Mouse (Mus musculus) mouse embryonic stem cell (cell line): ENCODE measurements at regions not wholly inside any gene's neighbourhood (a gene's known extent, or its start where the extent isn't known, plus 50 kb on each side); places are given as distances from the start of the nearest gene placed in this dataset.

Experiments
- in situ Hi-C, 2 experiments: fragments of 300-500 bp; cut with MboI; formaldehyde crosslinking; loops; 1 replicate in 1 of 2; 3 replicates in 1 of 2; pipeline ENCODE4 v1.14.3; 2019 to 2020; ENCODE audit warnings: low sequenced_read_pairs in 2 of 2, low pct_unique_long_range_greater_than_20kb in 1 of 2, mixed read lengths in 1 of 2; ENCODE audit not compliant: unreplicated experiment in 1 of 2

DNA sequence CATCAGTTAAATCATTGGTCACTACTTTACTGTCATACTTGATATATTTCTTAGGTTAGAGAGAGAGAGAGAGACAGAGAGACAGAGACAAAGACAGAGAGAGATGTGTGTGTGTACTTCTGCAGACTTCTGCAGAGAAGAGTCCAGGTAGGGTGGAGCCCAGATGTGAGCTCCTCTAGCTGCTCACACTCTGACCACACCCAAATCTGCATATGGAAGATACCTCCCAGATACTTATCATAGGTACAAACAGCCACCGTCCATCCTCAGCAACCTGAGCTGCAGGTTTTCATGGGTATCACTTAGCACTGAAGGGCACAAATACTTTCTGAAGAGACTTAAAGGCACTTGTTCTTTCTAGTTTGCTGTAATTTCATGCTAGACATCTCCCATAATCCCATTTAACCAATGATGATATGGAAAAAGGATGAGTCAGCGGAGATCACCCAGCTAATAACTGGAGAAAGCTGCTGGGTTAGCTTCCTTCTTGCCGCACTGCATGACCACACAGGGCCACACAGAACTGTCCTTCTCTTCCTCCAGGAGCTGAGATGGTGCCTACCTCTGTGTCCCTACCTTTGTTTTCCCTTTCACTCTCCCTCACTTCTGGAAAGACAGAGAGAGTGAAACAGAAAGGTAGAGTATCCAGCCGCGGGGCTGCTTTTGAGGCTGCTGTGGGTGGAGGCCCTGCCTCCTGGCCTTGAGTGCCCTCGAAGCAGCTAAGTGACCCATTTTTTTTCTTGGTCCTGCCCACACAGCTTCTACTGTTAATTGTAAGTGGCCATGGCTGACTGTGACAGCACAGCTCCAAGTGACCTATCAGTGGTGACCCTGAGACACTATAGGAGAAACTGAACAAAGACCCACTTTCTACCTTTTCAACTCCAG, 214.5 kb upstream of the Ankrd55 start:
- in situ Hi-C loops = no loop called here

DNA sequence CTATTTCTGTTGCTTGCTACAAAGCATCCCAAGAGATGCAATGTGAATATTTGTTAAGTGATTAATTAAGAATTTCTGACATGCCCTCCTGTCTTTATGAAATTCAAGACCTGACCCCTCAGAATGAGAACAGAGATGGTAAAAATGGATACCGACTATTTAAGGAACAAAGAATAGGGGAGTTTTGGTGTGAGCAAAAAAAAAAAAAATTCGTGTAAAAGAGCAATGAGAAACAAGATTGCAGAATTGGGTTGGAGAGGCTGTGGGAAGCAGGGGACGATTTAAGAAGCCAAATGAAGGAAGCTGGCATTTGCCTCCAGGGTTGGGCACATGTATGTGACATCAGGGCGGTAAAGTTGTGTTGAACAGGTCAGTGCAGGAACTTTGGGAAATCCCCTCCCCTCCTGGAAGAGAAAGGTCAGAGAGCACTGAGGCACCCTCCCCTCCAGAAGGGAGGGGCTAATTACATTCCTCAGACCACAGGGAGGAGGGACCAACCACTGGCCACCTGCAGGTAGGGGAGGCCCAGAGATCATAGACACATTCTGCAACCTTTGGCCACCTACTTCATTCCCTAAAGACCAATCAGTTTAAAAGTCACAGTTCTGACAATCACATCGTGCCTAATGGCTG, 212.3 kb upstream of the Ankrd55 start:
- in situ Hi-C loops = no loop called here

DNA sequence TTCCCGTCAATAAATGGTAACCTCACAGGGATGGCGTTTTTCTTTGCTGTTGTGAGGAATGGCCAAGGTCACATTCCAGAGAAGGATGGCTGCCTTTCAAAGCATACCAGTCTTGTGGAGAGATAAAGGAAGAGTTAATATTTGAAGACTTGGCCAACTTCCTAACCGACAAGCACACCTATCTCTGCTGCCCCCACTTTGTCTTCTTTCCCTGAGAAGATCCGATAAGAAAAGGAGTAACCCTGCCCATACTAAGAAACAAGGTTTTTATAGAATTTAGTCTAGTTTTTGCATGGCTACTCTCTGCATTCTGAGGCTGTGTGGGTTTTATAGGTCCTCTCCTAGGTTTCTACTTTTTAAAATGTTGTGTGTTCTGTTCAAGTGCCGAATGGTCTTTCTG, 210.2 kb upstream of the Ankrd55 start:
- in situ Hi-C loops = no loop called here

GRCm38 (mm10) chr13:112081935-112082334, 206.3 kb upstream of the Ankrd55 start:
- in situ Hi-C loops = no loop called here

- in situ Hi-C loops = no loop called here
These were observed 203.6 kb upstream of the Ankrd55 start for GRCm38 (mm10) chr13:112084484-112085278.

DNA sequence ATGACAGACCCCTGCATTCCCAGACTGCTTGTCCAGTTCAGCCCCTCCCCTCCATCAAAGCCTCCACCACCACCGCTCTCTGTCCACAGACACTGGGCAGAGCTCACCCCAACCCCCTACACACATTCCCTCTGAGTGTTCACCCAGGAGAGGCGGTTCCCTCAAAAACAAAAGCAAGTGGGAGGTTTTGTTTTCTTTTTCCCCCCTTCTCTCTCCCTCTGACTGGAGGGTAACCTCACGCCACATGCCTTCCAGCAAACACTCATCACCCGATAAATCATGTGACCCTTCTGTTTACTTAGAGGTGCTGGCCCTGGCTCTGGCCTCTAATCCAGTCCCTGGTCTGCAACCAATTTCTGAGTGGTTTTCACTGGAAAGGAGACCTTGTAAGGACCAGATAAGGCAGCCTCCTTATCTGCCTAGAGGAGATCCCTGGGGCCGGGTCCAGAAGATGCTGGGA, 199.9 kb upstream of the Ankrd55 start:
- in situ Hi-C loops = no loop called here

- in situ Hi-C loops = no loop called here
These were observed 197.5 kb upstream of the Ankrd55 start for GRCm38 (mm10) chr13:112090737-112091136.

GRCm38 (mm10) chr13:112095595-112096139, 192.6 kb upstream of the Ankrd55 start:
- in situ Hi-C loops = no loop called here

GRCm38 (mm10) chr13:112099953-112100591, 188.2 kb upstream of the Ankrd55 start:
- in situ Hi-C loops = no loop called here

DNA sequence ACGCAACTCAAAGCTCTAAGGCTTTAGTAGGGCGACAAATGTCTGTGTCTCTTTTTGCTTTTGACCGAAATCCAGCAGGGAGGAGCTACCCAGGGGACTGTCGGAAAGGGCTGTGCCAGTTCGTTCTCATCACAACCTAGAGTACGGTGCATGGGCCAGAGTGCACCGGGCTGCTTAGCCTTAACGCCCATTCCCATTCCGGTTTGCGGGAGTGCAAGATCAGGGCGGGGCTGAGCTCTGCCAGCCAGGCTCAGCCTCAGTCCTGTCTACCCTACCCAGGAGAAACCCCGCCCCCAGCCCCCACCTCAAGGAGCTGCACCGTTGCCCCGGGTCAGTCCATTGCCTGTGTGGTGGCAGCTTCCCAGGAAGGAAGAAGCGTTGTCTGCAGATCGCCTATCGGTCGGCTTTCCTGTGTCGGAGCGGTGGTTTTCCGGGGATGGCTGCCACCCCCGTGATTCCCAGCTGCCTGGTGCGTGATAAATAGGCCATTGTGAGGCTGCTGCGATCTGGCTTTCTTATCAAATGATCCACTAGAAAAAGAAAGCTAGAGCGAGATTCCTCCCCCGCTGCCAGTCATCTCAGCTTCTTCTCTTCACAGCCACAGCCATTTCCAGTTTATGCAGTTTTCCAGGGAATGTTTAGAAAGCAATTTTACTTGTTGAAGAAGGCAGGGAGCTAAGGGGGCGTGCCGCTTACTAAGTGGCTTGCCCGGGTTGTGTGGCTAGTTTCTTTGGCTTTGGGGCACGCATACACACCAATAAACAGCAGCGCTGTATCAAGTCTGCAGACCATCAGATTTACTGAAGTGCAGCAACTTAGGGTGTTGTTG, 187.4 kb upstream of the Ankrd55 start:
- in situ Hi-C loops = no loop called here

DNA sequence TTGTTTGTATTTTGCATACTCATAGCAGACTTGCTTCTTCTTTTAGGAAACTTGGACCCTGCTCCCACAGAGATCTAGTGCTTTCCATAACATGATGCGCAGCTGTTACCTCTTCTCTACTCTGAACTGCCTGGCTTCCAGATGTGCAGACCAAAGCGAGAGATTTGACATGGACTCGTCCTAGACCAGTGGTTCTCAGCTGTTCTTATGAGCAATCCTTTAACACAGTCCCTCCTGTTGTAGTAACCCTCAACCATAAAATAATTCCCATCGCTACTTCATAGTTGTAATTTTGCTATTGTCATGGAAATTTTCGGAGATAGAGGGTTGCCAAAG, 186.9 kb upstream of the Ankrd55 start:
- in situ Hi-C loops = no loop called here

GRCm38 (mm10) chr13:112105953-112106352, 182.3 kb upstream of the Ankrd55 start:
- in situ Hi-C loops = no loop called here

GRCm38 (mm10) chr13:112114741-112115201, 173.5 kb upstream of the Ankrd55 start:
- in situ Hi-C loops = no loop called here

DNA sequence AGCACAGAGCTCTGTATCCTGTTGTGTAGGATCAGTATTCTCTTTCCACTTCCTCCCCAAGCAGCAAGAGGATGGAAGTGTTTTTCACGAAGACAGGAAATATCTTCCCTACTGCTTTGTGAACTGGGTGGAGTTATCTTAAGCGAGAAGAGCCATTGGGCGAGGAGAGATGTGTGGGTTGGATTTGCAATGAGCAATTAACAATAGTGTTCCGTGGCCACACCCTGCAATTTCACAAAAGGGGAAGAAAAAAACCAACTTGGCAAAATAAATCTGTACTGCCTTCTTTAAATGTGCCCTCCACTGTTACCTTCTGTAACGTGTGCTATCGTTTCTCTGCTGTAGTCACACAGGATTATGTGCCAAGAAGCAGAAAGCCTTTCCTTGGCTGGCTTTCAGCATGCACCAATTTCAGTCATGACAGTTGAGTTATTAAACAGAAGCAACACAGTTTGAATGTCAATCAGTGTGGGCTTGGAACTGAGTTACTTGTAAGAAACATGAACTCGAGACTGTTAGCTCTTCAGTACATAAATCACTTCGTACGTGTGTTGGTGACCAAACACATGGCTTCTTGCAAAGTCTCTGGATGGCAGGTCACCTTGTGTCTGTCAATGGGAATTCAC, 172.0 kb upstream of the Ankrd55 start:
- in situ Hi-C loops = no loop called here

- in situ Hi-C loops = no loop called here
These were observed 169.7 kb upstream of the Ankrd55 start for GRCm38 (mm10) chr13:112118564-112118963.

GRCm38 (mm10) chr13:112119611-112120041, 168.6 kb upstream of the Ankrd55 start:
- in situ Hi-C loops = no loop called here

DNA sequence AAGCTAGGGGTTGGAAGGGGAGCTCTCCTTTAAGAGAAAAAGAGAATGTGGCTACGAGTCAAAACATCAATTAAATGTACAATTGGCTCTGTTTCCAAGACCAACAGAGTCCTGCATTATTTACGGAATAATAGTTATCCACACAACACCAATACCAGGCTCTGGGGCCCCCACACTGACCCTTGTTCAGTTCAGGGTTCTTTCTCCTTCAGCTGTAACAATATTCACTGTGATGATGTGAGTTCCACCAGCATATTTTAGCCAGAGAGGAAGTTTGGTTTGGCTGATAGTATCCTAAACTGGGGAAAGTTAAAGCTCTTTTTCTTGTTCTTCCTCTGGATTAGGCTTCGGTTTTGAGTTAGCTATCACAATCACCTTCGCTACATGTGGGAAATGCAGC, 167.9 kb upstream of the Ankrd55 start:
- in situ Hi-C loops = no loop called here
